Mouse (Mus musculus): ENCODE measurements around the gene Efna2. TPM values are rescaled to one million over a fixed set of nuclear protein-coding genes. Genes with fewer than 3 reads are reported as not detected.

Efna2 gene
- polyA plus RNA-seq, 1 experiment = 1.3 TPM

DNA sequence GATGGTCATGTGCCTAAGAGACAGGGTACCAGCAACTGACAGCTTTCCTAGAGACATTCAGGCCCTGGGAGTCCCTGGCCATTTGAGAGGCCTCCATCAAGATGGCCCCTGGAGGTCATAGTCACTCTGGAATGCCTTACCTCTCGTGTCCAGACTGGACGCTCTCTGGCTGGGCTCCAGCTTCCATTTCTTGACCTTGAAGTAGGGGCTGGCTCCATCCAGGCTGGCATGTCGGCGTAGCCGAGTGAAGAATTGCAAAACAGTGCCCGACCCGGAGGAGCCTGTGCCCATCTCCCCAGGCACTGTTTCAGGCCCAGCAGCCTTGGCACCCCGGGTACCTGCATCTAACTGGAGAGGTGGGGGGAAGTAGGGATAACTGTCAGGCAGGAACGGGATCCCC lies 44.9 kb upstream of the Efna2 start:
- Histone ChIP-seq H3K27ac (ENCODE audit: insufficient read depth, low read length) (no peak overlapping the region), H3K36me3 (ENCODE audit: control insufficient read depth, insufficient read depth, low read length) (peaks cover 17% of the 10 kb centered on the region), H3K4me1 (ENCODE audit: control insufficient read depth, insufficient read depth, insufficient read length) (peaks cover 16% of the 10 kb centered on the region), H3K27me3 (ENCODE audit: control insufficient read depth, insufficient read depth, low read length) (peaks cover 10% of the 10 kb centered on the region; the same call in 1 of the 2 replicates), H3K4me3 (ENCODE audit: extremely low read depth, insufficient read depth, insufficient read length) (no peak overlapping the region)
- 88% methylated on average over 9 of the region's 9 CpGs for WGBS
- TF ChIP-seq CTCF (IDR thresholded peaks at IDR 0.05; ENCODE audit: extremely low read depth, insufficient read depth, insufficient read length, insufficient replicate concordance) (no peak), POLR2A (IDR thresholded peaks at IDR 0.05; ENCODE audit: low read depth, low read length) (no peak)
- DNase-seq (ENCODE audit: low read depth in 1 of 2, low spot score in 2 of 2) = no peak

DNA sequence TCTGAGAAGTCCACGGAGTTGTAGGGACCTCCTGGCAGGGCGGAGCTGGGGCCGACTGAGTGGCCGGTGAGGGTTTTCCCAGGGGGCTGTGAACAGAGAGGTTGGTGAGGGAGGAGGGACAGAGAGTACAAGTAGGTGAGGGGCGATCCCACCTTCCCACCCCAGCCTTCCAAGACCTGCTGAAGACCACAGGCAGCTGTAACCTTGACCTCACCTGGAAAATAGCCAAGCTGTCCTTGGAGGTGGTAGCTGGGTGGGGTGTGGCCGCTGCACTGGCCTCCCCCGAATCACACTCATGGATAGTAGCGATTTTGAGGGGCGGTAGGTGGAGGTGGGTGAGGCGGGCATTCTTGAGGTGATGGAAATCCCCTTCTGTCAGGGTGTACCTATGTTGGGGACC lies 44.1 kb upstream of the Efna2 start:
- Histone ChIP-seq H3K36me3 (ENCODE audit: control insufficient read depth, insufficient read depth, low read length) (peaks cover 12% of the 10 kb centered on the region), H3K4me1 (ENCODE audit: control insufficient read depth, insufficient read depth, insufficient read length) (peaks cover 18% of the 10 kb centered on the region), H3K27me3 (ENCODE audit: control insufficient read depth, insufficient read depth, low read length) (peaks cover 10% of the 10 kb centered on the region; the same call in 1 of the 2 replicates), H3K4me3 (ENCODE audit: extremely low read depth, insufficient read depth, insufficient read length) (no peak overlapping the region), H3K27ac (ENCODE audit: insufficient read depth, low read length) (no peak overlapping the region)
- 94% methylated on average over 10 of the region's 10 CpGs for WGBS
- DNase-seq (ENCODE audit: low read depth in 1 of 2, low spot score in 2 of 2) = no peak
- TF ChIP-seq POLR2A (IDR thresholded peaks at IDR 0.05; ENCODE audit: low read depth, low read length) (no peak), CTCF (IDR thresholded peaks at IDR 0.05; ENCODE audit: extremely low read depth, insufficient read depth, insufficient read length, insufficient replicate concordance) (no peak)

DNA sequence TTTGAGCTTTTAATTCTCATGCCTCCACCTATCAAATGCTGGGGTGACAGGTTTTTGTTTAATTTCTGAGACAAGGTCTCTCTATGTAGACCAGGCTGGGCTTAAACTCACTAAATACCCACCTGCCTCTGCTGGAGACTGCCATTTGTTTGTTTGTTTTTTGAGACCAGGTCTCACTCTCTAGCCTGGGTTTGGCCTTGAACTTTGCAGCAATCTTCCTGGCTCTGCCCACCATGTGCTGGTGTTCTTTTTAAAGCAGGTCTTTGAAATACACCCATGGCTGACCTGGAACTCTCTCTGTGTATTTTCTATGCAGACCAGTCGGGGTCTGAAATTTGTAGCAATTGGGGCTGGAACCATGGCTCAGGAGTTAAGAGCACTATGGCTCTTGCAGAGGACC lies 43.6 kb upstream of the Efna2 start:
- H3K4me3 ChIP-seq (ENCODE audit: extremely low read depth, insufficient read depth, insufficient read length) = no peak overlapping the region
- no peak for DNase-seq (ENCODE audit: low read depth in 1 of 2, low spot score in 2 of 2)
- H3K36me3 ChIP-seq (ENCODE audit: control insufficient read depth, insufficient read depth, low read length) = peaks cover 7% of the 10 kb centered on the region
- no peak overlapping the region for H3K27ac ChIP-seq (ENCODE audit: insufficient read depth, low read length)
- no peak for TF ChIP-seq POLR2A (IDR thresholded peaks at IDR 0.05; ENCODE audit: low read depth, low read length)
- peaks cover 10% of the 10 kb centered on the region; the same call in 1 of the 2 replicates for H3K27me3 ChIP-seq (ENCODE audit: control insufficient read depth, insufficient read depth, low read length)
- 97% methylated on average over 1 of the region's 1 CpGs for WGBS
- H3K4me1 ChIP-seq (ENCODE audit: control insufficient read depth, insufficient read depth, insufficient read length) = peaks cover 18% of the 10 kb centered on the region

DNA sequence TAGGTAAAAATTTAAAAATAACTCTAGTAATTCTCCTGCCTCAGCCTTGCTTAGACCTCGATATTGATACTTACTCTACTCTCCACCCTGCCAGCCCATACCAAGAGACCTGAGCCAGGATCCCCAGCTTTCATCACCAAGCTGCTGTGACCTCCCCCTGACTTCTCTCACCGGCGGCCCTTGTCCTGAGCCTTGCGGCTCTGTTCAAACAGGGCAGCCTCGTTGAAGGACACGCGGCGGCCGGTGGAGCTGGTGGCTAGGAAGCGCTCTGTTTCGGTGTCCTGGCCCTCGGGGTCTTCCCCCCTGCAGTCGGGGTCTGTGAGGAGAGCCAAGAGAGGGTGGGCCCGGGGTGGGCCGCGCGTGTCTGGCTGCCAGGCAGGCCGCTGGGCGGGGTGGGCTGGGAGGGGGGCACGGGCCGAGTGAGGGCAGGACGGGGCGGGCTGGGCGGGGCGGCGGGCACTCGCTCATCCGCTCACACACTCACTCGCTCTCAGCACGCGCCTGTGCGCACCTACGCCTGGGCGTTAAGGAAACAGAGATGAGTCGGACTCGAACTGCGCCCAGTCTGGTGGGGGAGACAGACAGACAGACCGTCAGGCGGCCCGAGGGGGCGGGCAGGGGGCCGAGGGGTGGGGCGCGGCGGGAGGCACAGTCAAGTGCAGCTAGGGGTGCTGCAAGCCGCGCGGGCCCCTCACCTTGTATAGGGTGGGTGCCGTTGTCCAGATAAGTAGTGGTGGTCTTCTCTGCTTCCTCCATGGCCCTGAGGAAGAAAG lies 42.9 kb upstream of the Efna2 start:
- H3K27me3 ChIP-seq (ENCODE audit: control insufficient read depth, insufficient read depth, low read length) = peaks cover 10% of the 10 kb centered on the region; the same call in 1 of the 2 replicates
- peaks cover 22% of the 10 kb centered on the region for H3K4me1 ChIP-seq (ENCODE audit: control insufficient read depth, insufficient read depth, insufficient read length)
- no peak for DNase-seq (ENCODE audit: low read depth in 1 of 2, low spot score in 2 of 2)
- no peak overlapping the region for H3K4me3 ChIP-seq (ENCODE audit: extremely low read depth, insufficient read depth, insufficient read length)
- peaks cover under 1% of the 10 kb centered on the region for H3K36me3 ChIP-seq (ENCODE audit: control insufficient read depth, insufficient read depth, low read length)
- 78% methylated on average over 49 of the region's 49 CpGs for WGBS
- no peak for TF ChIP-seq CTCF (IDR thresholded peaks at IDR 0.05; ENCODE audit: extremely low read depth, insufficient read depth, insufficient read length, insufficient replicate concordance)
- TF ChIP-seq POLR2A (IDR thresholded peaks at IDR 0.05; ENCODE audit: low read depth, low read length) = no peak
- no peak overlapping the region for H3K27ac ChIP-seq (ENCODE audit: insufficient read depth, low read length)

DNA sequence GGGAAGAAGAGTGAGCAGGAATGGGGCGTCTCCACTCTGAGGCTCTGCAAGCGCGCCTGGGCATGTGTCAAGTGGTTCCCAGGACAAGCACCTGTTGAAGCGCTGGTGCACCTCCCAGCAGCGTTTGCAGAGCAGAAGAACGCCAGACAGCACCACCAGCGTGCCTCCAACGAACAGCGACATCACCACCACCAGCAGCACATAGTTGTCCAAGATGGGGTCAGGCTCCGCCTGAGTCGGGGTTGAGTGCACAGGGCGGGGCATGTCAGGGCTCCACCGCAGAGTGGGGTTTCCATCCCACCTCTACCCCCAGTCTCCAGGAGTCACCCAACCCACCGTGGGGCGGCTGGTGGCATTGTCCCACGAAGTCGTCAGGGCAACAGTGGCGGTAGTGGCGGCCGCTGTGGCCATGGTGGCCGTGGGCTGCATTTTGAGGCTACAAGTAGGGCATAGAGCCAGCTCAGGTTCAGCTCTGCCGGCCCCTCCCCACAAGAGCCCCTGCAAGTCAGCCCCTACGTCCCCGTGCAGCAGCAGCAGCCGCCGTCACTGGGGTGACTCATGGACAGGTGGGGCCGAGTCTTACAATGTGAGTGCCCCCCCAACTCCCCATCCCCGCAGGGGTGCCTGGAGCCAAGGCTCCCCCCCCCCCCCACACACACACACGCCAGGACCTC lies 42.2 kb upstream of the Efna2 start:
- no peak for DNase-seq (ENCODE audit: low read depth in 1 of 2, low spot score in 2 of 2)
- Histone ChIP-seq H3K27ac (ENCODE audit: insufficient read depth, low read length) (no peak overlapping the region), H3K27me3 (ENCODE audit: control insufficient read depth, insufficient read depth, low read length) (peaks cover 10% of the 10 kb centered on the region; the same call in 1 of the 2 replicates), H3K36me3 (ENCODE audit: control insufficient read depth, insufficient read depth, low read length) (no peaks in the 10 kb centered on the region), H3K4me1 (ENCODE audit: control insufficient read depth, insufficient read depth, insufficient read length) (peaks cover 22% of the 10 kb centered on the region), H3K4me3 (ENCODE audit: extremely low read depth, insufficient read depth, insufficient read length) (peak overlapping the region; percentile 29; the same call in 1 of the 2 replicates)
- 19% methylated on average over 29 of the region's 29 CpGs for WGBS
- TF ChIP-seq CTCF (IDR thresholded peaks at IDR 0.05; ENCODE audit: extremely low read depth, insufficient read depth, insufficient read length, insufficient replicate concordance) (no peak), POLR2A (IDR thresholded peaks at IDR 0.05; ENCODE audit: low read depth, low read length) (no peak)

DNA sequence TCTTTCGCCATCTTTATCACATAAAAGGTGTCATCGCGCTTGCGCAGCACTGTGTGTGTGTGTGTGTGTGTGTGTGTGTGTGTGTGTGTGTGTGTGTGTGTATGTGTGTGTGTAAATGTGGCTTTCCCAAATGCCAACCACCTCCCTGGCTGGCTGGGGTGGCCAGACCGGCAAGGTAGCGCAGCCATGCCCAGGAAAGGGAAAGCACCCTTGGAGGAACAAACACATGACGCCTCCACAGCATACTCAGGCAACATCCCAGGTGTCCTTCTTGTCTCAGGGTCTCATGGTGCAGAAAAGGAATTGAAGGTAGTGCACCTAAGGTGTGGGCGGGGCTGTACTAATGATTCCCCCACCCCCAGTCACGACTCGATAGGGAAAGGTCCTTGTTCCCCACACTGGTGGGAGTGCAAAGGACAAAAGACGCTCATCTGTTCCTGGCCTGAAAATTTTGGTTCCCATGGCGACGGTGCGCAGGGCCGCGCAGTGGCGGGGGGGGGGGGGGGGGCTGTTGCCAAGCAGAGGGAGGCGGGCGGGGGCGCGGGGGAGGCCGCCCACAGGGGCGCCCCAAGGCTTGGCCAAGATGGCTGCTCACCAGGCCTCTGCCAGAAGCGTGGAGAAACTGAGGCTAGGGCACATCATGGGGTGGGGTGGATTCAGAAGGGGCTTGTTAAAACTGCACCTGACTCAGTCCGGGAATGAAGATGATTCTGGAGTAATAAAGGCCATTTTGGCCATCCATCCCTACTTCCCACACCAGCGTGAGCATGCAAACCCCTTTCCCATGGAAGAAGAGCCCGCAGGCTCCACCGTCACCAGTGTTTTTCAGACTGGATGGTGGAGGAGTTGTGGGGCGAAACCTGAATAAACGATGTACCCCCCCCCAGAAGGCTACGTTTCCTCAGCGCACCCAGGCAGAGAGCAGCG lies 41.4 kb upstream of the Efna2 start:
- WGBS = 11% methylated on average over 33 of the region's 33 CpGs
- Histone ChIP-seq H3K4me1 (ENCODE audit: control insufficient read depth, insufficient read depth, insufficient read length) (peaks cover 24% of the 10 kb centered on the region), H3K27ac (ENCODE audit: insufficient read depth, low read length) (no peak overlapping the region), H3K36me3 (ENCODE audit: control insufficient read depth, insufficient read depth, low read length) (no peaks in the 10 kb centered on the region), H3K27me3 (ENCODE audit: control insufficient read depth, insufficient read depth, low read length) (peaks cover 10% of the 10 kb centered on the region; the same call in 1 of the 2 replicates), H3K4me3 (ENCODE audit: extremely low read depth, insufficient read depth, insufficient read length) (peak overlapping the region; percentile 58; the same call in 1 of the 2 replicates)
- TF ChIP-seq CTCF (IDR thresholded peaks at IDR 0.05; ENCODE audit: extremely low read depth, insufficient read depth, insufficient read length, insufficient replicate concordance) (no peak), POLR2A (IDR thresholded peaks at IDR 0.05; ENCODE audit: low read depth, low read length) (no peak)
- no peak for DNase-seq (ENCODE audit: low read depth in 1 of 2, low spot score in 2 of 2)

All from spleen, adult 2 months (tissue).